Mouse (Mus musculus) heart, embryonic 14.5 days (tissue): Measurements from ENCODE around the gene Rapgef5. TPM values are rescaled to one million over a fixed set of nuclear protein-coding genes. Genes with fewer than 3 reads are reported as not detected.
A peak's percentile ranks its signal among the peaks of the same experiment; 100 is the strongest.

ENCODE experiments used
- ATAC-seq: fragments of 200-750 bp; cut with Nextera tagmentation; 2 replicates; pipeline ENCODE4 v1.8.0; 2017; ENCODE audit warnings: low read depth, moderate TSS enrichment; ENCODE audit not compliant: insufficient number of reproducible peaks, insufficient read depth, low FRiP score
- H3K27ac ChIP-seq, 2 experiments: fragments of 200-500 bp in 1 of 2; fragments of 300-500 bp in 1 of 2; sonication (generic) in 1 of 2; replicated peaks in 1 of 2; 2 replicates each; pipeline ENCODE4 v1.5.1; 2012 to 2014; ENCODE audit warnings: low read depth in 2 of 2, low read length in 2 of 2, control low read depth in 1 of 2, mild to moderate bottlenecking in 1 of 2, mixed read lengths in 1 of 2; ENCODE audit not compliant: control insufficient read depth in 1 of 2, insufficient read depth in 1 of 2
- H3K27me3 ChIP-seq: fragments of 300-500 bp; sonication (generic); 2 replicates; pipeline ENCODE4 v1.6.1; 2014; ENCODE audit warnings: mild to moderate bottlenecking, low read length, control low read depth; ENCODE audit not compliant: control insufficient read depth, insufficient read depth
- H3K36me3 ChIP-seq: fragments of 300-500 bp; sonication (generic); 2 replicates; pipeline ENCODE4 v1.6.1; 2014; ENCODE audit warnings: mild to moderate bottlenecking, control low read depth, low read length, mixed read lengths; ENCODE audit not compliant: control insufficient read depth, insufficient read depth
- H3K4me1 ChIP-seq, 2 experiments: fragments of 200-500 bp in 1 of 2; fragments of 300-500 bp in 1 of 2; sonication (generic) in 1 of 2; 2 replicates each; pipeline ENCODE4 v1.6.1; 2012 to 2014; ENCODE audit warnings: low read length in 2 of 2, control low read depth in 1 of 2, mixed read lengths in 1 of 2; ENCODE audit not compliant: control insufficient read depth in 2 of 2, insufficient read depth in 2 of 2
- H3K4me2 ChIP-seq: fragments of 300-500 bp; sonication (generic); 2 replicates; pipeline ENCODE4 v1.6.1; 2014; ENCODE audit warnings: mild to moderate bottlenecking, low read length
- H3K4me3 ChIP-seq, 2 experiments: fragments of 200-500 bp in 1 of 2; fragments of 300-500 bp in 1 of 2; sonication (generic) in 1 of 2; 2 replicates each; pipeline ENCODE4 v1.5.1; 2012 to 2014; ENCODE audit warnings: low read length in 2 of 2, mild to moderate bottlenecking in 2 of 2, control low read depth in 1 of 2, low read depth in 1 of 2, moderate library complexity in 1 of 2; ENCODE audit not compliant: control insufficient read depth in 1 of 2, insufficient read depth in 1 of 2
- H3K9ac ChIP-seq: fragments of 300-500 bp; sonication (generic); 2 replicates; pipeline ENCODE4 v1.6.1; 2014; ENCODE audit warnings: mild to moderate bottlenecking, low read length
- H3K9me3 ChIP-seq: fragments of 300-500 bp; sonication (generic); 2 replicates; pipeline ENCODE4 v1.6.1; 2016; ENCODE audit warnings: low read length, control low read depth; ENCODE audit not compliant: control insufficient read depth
- WGBS: fragments of 180-500 bp; shearing (Covaris S2); extraction: QIAGEN DNeasy Blood & Tissue Kit; methylation state at CpG from one replicate; pipeline ENCODE4 v1.1.7; 2014; 5-methylcytosine and 5-hydroxymethylcytosine counted together
- polyA plus RNA-seq: library from polyadenylated mRNA; unstranded; fragments of >200 nt; fragmentation: Nextera tagmentation; extraction: Ambion mirVana; gene quantifications from 2 replicates; pipeline ENCODE4 v1.2.1, GENCODE M21; 2014

The Rapgef5 gene
- polyA plus RNA-seq, 1 experiment from 2014 or later, result 19.6 TPM

DNA sequence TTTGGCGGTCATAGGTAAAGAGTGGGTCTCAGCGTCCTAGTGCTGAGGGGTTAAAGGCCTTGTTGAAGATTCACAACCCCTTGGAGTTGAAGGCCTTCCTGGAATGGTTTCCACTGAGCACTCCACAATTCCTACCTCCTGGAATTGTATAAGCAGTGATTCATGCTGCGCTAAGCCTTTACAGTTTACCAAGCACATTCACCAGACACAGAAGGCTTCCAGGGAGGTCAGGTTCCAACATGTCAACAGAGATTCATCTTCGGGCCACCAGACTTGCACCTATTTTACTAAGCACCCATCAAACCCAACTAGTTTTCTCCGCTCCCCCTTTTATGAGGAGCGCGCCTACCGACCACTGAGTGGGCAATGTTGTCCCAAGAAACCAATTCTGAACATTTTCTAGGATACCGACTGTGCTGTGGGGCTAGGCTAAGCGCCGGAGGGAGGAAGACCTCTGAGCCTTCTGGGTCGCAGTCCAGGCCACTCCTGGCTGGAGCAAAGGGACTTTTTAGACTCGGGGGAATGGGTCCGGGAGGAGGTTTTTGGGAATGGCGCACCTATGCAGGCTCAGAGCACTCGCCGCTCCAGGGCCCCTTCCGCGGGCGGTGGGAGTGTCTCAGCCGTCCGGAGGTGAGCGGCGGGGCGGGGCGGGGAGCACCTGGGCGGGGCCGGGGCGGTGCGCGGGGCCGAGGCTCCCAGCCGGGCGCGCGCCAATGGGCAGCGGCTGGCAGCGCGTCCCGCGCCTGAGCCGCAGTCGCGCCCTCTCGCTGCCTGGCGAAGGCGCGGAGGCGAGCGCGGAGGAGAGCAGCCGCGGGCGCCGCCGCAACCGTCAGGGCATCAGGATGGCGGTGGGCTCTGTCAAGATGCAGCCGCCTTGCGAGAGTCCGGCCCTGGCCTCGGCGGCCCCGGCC lies 17.2 kb downstream of the Rapgef5 start:
- peak overlapping the region; percentile 100 for H3K4me2 ChIP-seq
- H3K9me3 ChIP-seq, result no peaks in the 10 kb centered on the region
- peaks cover 4% of the 10 kb centered on the region; the same call in 1 of the 2 replicates for H3K27me3 ChIP-seq
- peak overlapping the region in 1 of 2 experiments; percentile 35; a peak in 1 of 4 replicates for H3K27ac ChIP-seq
- peak overlapping the region; percentile 74 to 79 for H3K4me3 ChIP-seq
- H3K9ac ChIP-seq, result peak overlapping the region; percentile 75
- 7% methylated on average over 43 of the region's 64 CpGs for WGBS
- no peaks in the 10 kb centered on the region for H3K36me3 ChIP-seq
- ATAC-seq, result peak; percentile 86
- H3K4me1 ChIP-seq, result peaks cover 4 to 6% of the 10 kb centered on the region in 2 experiments; a peak in 1 of 4 replicates

DNA sequence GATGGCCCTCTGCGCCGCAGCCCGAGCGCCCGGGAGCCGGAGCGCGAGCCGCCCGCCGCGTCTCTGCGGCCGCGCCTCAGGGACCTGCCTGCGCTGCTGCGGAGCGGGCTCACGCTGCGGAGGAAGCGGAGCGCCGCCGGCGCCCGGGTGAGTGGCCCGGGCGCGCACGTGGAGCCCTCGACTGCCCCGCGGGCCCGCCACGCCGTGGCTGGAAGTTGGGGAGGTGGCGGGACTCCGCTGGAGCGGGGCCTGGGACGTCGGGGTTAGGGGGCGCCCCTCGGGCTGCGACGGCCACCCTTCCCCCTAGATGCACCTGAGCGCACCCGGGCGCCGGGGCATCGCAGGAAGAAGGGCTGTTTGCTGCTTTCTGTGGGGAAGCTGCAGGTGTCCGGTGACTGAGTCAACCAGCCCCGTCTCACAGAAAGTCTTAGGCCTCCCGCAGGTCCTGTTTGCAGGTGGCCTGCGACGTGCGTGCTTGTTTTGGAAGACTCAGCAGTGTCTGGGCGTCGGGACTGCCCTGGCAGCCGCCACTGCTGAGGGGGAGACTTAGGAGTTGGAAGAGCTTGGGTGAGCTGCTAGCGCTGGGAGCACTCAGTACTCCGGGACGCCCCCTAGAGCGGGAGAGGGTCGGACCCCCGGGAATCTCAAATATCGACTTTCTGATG lies 17.9 kb downstream of the Rapgef5 start:
- H3K9ac ChIP-seq, result peak overlapping the region; percentile 75
- H3K9me3 ChIP-seq, result no peaks in the 10 kb centered on the region
- peak overlapping the region; percentile 100 for H3K4me2 ChIP-seq
- WGBS, result under 1% methylated on average over 64 of the region's 66 CpGs
- peaks cover 4 to 6% of the 10 kb centered on the region in 2 experiments; a peak in 1 of 4 replicates for H3K4me1 ChIP-seq
- peak; percentile 54 for ATAC-seq
- H3K27ac ChIP-seq, result peak overlapping the region in 1 of 2 experiments; percentile 35; a peak in 1 of 4 replicates
- H3K4me3 ChIP-seq, result peak overlapping the region; percentile 74 to 79
- H3K27me3 ChIP-seq, result peaks cover 4% of the 10 kb centered on the region; the same call in 1 of the 2 replicates
- no peaks in the 10 kb centered on the region for H3K36me3 ChIP-seq

DNA sequence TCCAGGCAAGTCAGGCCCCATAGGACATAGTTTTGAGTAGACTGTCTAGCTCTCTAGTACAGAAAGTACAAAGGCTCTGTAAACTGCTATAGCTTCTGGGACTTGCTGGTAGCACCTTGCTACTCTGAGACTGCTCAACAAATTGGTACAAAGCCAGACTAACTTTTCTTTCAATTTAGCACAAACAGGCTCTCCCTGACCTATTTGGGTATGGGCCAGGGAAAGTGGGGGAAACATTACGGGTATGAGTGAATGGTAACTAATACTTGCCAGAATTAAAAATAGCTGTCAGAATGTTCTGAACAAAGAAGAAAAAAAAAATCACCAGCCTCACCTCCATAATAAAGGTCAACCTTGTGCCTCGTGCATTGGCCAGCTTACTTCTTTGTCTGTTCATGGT lies 24.1 kb downstream of the Rapgef5 start:
- WGBS, result 52% methylated on average over 2 of the region's 2 CpGs
- no peak overlapping the region for H3K4me2 ChIP-seq
- H3K9ac ChIP-seq, result no peak overlapping the region
- H3K27me3 ChIP-seq, result no peaks in the 10 kb centered on the region
- H3K36me3 ChIP-seq, result no peaks in the 10 kb centered on the region
- no peaks in the 10 kb centered on the region for H3K9me3 ChIP-seq
- peaks cover 5 to 8% of the 10 kb centered on the region in 2 experiments; a peak in 2 of 4 replicates for H3K4me1 ChIP-seq
- ATAC-seq, result no peak
- no peak overlapping the region for H3K27ac ChIP-seq
- no peak overlapping the region for H3K4me3 ChIP-seq

DNA sequence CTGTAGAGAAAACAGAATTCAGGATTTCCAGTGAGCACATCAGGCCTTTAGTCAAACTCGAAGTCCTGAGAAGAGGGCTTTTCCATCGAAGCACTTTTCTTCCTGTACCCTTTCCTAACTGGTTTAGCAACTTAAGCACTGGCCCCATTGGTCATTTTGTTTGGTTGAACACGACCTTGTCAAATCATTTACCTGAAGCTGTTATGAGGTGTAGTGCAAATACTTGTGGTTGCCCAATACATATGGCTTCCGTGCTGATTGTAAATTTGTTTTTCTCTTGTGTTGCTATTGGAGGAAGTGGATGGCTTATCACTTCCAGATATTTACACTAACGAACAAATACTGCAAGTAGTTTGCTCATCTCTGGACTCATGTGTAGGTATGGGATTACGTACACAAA lies 29.0 kb downstream of the Rapgef5 start:
- no peak for ATAC-seq
- no peak overlapping the region for H3K4me3 ChIP-seq
- H3K4me2 ChIP-seq, result no peak overlapping the region
- H3K4me1 ChIP-seq, result peaks cover 4 to 8% of the 10 kb centered on the region in 2 experiments; a peak in 1 of 4 replicates
- no peaks in the 10 kb centered on the region for H3K36me3 ChIP-seq
- H3K9ac ChIP-seq, result no peak overlapping the region
- no peaks in the 10 kb centered on the region for H3K27me3 ChIP-seq
- WGBS, result 77% methylated on average over 6 of the region's 6 CpGs
- no peaks in the 10 kb centered on the region for H3K9me3 ChIP-seq
- no peak overlapping the region for H3K27ac ChIP-seq

DNA sequence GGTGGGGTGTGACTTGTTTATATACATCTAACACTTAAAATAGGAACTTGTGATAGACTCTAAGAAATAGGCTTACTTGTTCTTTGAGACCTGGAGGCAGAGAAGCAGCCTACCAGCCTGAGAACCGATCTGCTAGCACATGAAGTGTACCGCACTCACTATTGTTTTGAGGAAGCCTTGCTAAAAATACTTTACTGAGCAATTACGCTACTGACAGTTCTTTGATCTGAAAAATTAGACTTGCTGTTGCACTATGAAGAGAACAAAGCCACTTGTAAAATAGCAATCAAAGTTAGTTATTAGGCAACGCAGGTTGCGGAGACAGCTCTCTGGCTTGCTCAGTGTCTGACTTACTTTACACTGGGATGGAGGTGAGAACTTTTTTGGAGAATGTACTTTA lies 37.1 kb downstream of the Rapgef5 start:
- Histone ChIP-seq H3K4me2 (no peak overlapping the region), H3K36me3 (no peaks in the 10 kb centered on the region), H3K4me3 (no peak overlapping the region), H3K27ac (no peak overlapping the region), H3K9ac (no peak overlapping the region), H3K27me3 (no peaks in the 10 kb centered on the region), H3K9me3 (no peaks in the 10 kb centered on the region), H3K4me1 (no peaks in the 10 kb centered on the region)
- 71% methylated on average over 5 of the region's 5 CpGs for WGBS
- ATAC-seq, result no peak

DNA sequence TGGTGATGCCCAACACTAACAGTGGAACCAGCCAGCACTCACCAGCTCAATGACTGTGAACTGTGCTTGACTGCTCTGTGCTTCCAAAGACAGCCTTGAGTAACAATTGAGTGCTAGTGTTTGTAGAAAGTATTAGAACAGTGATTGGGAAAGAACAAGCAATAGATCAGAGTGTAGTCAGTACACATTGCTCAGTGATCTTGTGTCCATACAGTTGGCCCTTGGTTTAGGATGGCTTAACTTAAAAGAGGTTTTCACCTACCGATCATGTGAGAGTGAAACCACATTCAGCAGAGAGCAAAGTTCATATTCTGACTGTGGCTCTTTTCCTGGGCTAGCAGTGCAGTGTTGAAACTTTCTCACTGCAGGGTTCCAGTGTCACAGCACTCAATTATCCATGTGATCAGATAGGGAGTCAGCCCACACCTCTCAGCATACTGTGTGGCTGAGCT lies 38.4 kb downstream of the Rapgef5 start:
- WGBS, result 86% methylated on average over 1 of the region's 1 CpGs
- no peak for ATAC-seq
- H3K4me2 ChIP-seq, result no peak overlapping the region

DNA sequence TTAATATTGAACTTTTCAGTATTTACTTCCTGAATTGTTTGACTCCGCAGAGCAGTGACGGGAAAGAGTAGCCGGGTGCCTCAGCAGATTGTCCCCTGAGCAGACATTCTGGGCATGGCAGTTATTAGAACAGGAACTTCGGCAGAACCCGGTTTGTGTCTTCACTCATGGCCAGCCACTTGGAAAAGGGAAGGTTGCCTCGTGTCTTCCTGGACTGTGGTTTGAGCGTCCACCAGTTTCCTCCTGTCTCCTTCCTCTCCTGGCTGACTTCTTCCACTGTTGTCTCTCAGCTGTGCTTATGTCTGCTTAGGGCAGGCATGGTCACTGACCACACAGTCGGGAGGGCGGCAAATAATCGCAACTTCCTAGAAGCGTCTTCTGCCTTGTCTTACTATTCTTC lies 44.2 kb downstream of the Rapgef5 start:
- Histone ChIP-seq H3K9ac (no peak overlapping the region), H3K36me3 (no peaks in the 10 kb centered on the region), H3K4me3 (no peak overlapping the region), H3K27me3 (no peaks in the 10 kb centered on the region), H3K4me2 (no peak overlapping the region), H3K27ac (no peak overlapping the region), H3K9me3 (no peaks in the 10 kb centered on the region), H3K4me1 (0 out of 4 replicates have a peak, but pooled peaks cover 0 to 7% of the 10 kb centered on the region in 2 experiments)
- ATAC-seq, result no peak
- 70% methylated on average over 11 of the region's 11 CpGs for WGBS

More for the DNA sequence above, 38.4 kb downstream of the Rapgef5 start:
- Histone ChIP-seq H3K4me1 (no peaks in the 10 kb centered on the region), H3K9ac (no peak overlapping the region), H3K36me3 (no peaks in the 10 kb centered on the region), H3K27me3 (no peaks in the 10 kb centered on the region), H3K9me3 (no peaks in the 10 kb centered on the region), H3K4me3 (no peak overlapping the region), H3K27ac (no peak overlapping the region)
